Mouse (Mus musculus) liver, embryonic 12.5 days (tissue): ENCODE data around the gene Pik3r1. TPM values are rescaled to one million over a fixed set of nuclear protein-coding genes. Genes with fewer than 3 reads are reported as not detected.

ENCODE experiments used
- ATAC-seq: fragments of 200-750 bp; cut with Nextera tagmentation; 2 replicates; pipeline ENCODE4 v1.8.0; 2017; ENCODE audit warnings: moderate number of reproducible peaks, mild to moderate bottlenecking, moderate library complexity
- H3K27ac ChIP-seq: fragments of 300-500 bp; sonication (generic); 2 replicates; pipeline ENCODE4 v1.5.1; 2016; ENCODE audit warnings: mild to moderate bottlenecking
- H3K27me3 ChIP-seq: fragments of 300-500 bp; sonication (generic); replicated peaks from 2 replicates; pipeline ENCODE4 v1.6.1; 2016; ENCODE audit warnings: mild to moderate bottlenecking, moderate library complexity
- H3K36me3 ChIP-seq: fragments of 300-500 bp; sonication (generic); 2 replicates; pipeline ENCODE4 v1.6.1; 2016; ENCODE audit warnings: mild to moderate bottlenecking, moderate library complexity
- H3K4me1 ChIP-seq: fragments of 300-500 bp; sonication (generic); 2 replicates; pipeline ENCODE4 v1.6.1; 2016
- H3K4me2 ChIP-seq: fragments of 300-500 bp; sonication (generic); 2 replicates; pipeline ENCODE4 v1.6.1; 2016; ENCODE audit warnings: mild to moderate bottlenecking, moderate library complexity
- H3K4me3 ChIP-seq: fragments of 300-500 bp; sonication (generic); 2 replicates; pipeline ENCODE4 v1.5.1; 2016; ENCODE audit warnings: mild to moderate bottlenecking, moderate library complexity
- H3K9ac ChIP-seq: fragments of 300-500 bp; sonication (generic); 2 replicates; pipeline ENCODE4 v1.6.1; 2016; ENCODE audit warnings: mild to moderate bottlenecking, moderate library complexity
- H3K9me3 ChIP-seq: fragments of 300-500 bp; sonication (generic); replicated peaks from 2 replicates; pipeline ENCODE4 v1.6.1; 2016; ENCODE audit warnings: mild to moderate bottlenecking, moderate library complexity
- WGBS: fragments of 180-500 bp; shearing (Covaris S2); methylation state at CpG from one replicate; pipeline ENCODE4 v1.1.7; 2016; ENCODE audit not compliant: insufficient replicate concordance; 5-methylcytosine and 5-hydroxymethylcytosine counted together
- polyA plus RNA-seq: library from polyadenylated mRNA; unstranded; fragments of >200 nt; fragmentation: Nextera tagmentation; extraction: Ambion mirVana; gene quantifications from 2 replicates; pipeline ENCODE4 v1.2.1, GENCODE M21; 2016

The Pik3r1 gene
- polyA plus RNA-seq, 1 experiment from 2014 or later = 17.2 TPM

GRCm38 (mm10) chr13:101732675-101733074, 35.3 kb downstream of the Pik3r1 start:
- Histone ChIP-seq H3K4me1 (peaks cover 51% of the 10 kb centered on the region), H3K36me3 (no peaks in the 10 kb centered on the region), H3K9me3 (no peaks in the 10 kb centered on the region), H3K27me3 (no peaks in the 10 kb centered on the region), H3K9ac (no peak overlapping the region), H3K4me2 (no peak overlapping the region), H3K27ac (no peak overlapping the region), H3K4me3 (no peak overlapping the region)
- WGBS = 53% methylated on average over 10 of the region's 10 CpGs
- no peak for ATAC-seq

- no peak for ATAC-seq
- Histone ChIP-seq H3K4me3 (no peak overlapping the region), H3K27ac (no peak overlapping the region), H3K4me2 (no peak overlapping the region), H3K27me3 (no peaks in the 10 kb centered on the region), H3K9me3 (no peaks in the 10 kb centered on the region), H3K36me3 (no peaks in the 10 kb centered on the region), H3K9ac (no peak overlapping the region), H3K4me1 (peaks cover 47% of the 10 kb centered on the region)
- 65% methylated on average over 7 of the region's 7 CpGs for WGBS
Observed at GRCm38 (mm10) chr13:101731777-101732176, 36.2 kb downstream of the Pik3r1 start.

- Histone ChIP-seq H3K27me3 (no peaks in the 10 kb centered on the region), H3K27ac (no peak overlapping the region), H3K9ac (no peak overlapping the region), H3K4me3 (no peak overlapping the region), H3K9me3 (no peaks in the 10 kb centered on the region), H3K4me1 (peaks cover 35% of the 10 kb centered on the region), H3K4me2 (no peak overlapping the region), H3K36me3 (no peaks in the 10 kb centered on the region)
- no peak for ATAC-seq
- 74% methylated on average over 8 of the region's 8 CpGs for WGBS
Observed at GRCm38 (mm10) chr13:101730351-101730750, 37.7 kb downstream of the Pik3r1 start.

- Histone ChIP-seq H3K9me3 (no peaks in the 10 kb centered on the region), H3K9ac (no peak overlapping the region), H3K27me3 (no peaks in the 10 kb centered on the region), H3K27ac (no peak overlapping the region), H3K4me3 (no peak overlapping the region), H3K36me3 (no peaks in the 10 kb centered on the region), H3K4me1 (peaks cover 35% of the 10 kb centered on the region), H3K4me2 (no peak overlapping the region)
- no peak for ATAC-seq
- 69% methylated on average over 4 of the region's 4 CpGs for WGBS
Observed at GRCm38 (mm10) chr13:101729248-101730055, 38.6 kb downstream of the Pik3r1 start.

GRCm38 (mm10) chr13:101728816-101729215, 39.2 kb downstream of the Pik3r1 start:
- H3K9ac ChIP-seq = no peak overlapping the region
- no peak overlapping the region for H3K27ac ChIP-seq
- no peaks in the 10 kb centered on the region for H3K36me3 ChIP-seq
- no peaks in the 10 kb centered on the region for H3K27me3 ChIP-seq
- WGBS = 71% methylated on average over 7 of the region's 7 CpGs
- peaks cover 35% of the 10 kb centered on the region for H3K4me1 ChIP-seq
- H3K4me3 ChIP-seq = no peak overlapping the region
- no peak overlapping the region for H3K4me2 ChIP-seq
- ATAC-seq = no peak
- no peaks in the 10 kb centered on the region for H3K9me3 ChIP-seq

GRCm38 (mm10) chr13:101728300-101728699, 39.7 kb downstream of the Pik3r1 start:
- Histone ChIP-seq H3K4me2 (no peak overlapping the region), H3K9ac (no peak overlapping the region)
- ATAC-seq = no peak

GRCm38 (mm10) chr13:101727837-101728236, 40.2 kb downstream of the Pik3r1 start:
- no peak overlapping the region for H3K4me3 ChIP-seq
- no peaks in the 10 kb centered on the region for H3K27me3 ChIP-seq
- no peak for ATAC-seq
- WGBS = 71% methylated on average over 5 of the region's 5 CpGs
- no peak overlapping the region for H3K27ac ChIP-seq
- peaks cover 31% of the 10 kb centered on the region for H3K4me1 ChIP-seq
- no peak overlapping the region for H3K4me2 ChIP-seq
- H3K9ac ChIP-seq = no peak overlapping the region
- no peaks in the 10 kb centered on the region for H3K9me3 ChIP-seq
- no peaks in the 10 kb centered on the region for H3K36me3 ChIP-seq

More at GRCm38 (mm10) chr13:101728300-101728699, 39.7 kb downstream of the Pik3r1 start:
- H3K27ac ChIP-seq = no peak overlapping the region
- no peaks in the 10 kb centered on the region for H3K27me3 ChIP-seq
- peaks cover 34% of the 10 kb centered on the region for H3K4me1 ChIP-seq
- 84% methylated on average over 3 of the region's 3 CpGs for WGBS
- H3K36me3 ChIP-seq = no peaks in the 10 kb centered on the region
- no peaks in the 10 kb centered on the region for H3K9me3 ChIP-seq
- H3K4me3 ChIP-seq = no peak overlapping the region

GRCm38 (mm10) chr13:101726922-101727321, 41.1 kb downstream of the Pik3r1 start:
- no peak overlapping the region for H3K4me2 ChIP-seq

GRCm38 (mm10) chr13:101721901-101722595, 46.0 kb downstream of the Pik3r1 start:
- H3K4me1 ChIP-seq = peaks cover 13% of the 10 kb centered on the region
- H3K4me2 ChIP-seq = no peak overlapping the region
- no peaks in the 10 kb centered on the region for H3K36me3 ChIP-seq
- WGBS = 77% methylated on average over 9 of the region's 9 CpGs
- no peak overlapping the region for H3K27ac ChIP-seq
- no peak overlapping the region for H3K4me3 ChIP-seq
- ATAC-seq = no peak
- H3K27me3 ChIP-seq = no peaks in the 10 kb centered on the region
- no peaks in the 10 kb centered on the region for H3K9me3 ChIP-seq
- no peak overlapping the region for H3K9ac ChIP-seq

More at GRCm38 (mm10) chr13:101726922-101727321, 41.1 kb downstream of the Pik3r1 start:
- WGBS = 70% methylated on average over 3 of the region's 3 CpGs
- H3K4me3 ChIP-seq = no peak overlapping the region
- H3K4me1 ChIP-seq = peaks cover 27% of the 10 kb centered on the region
- no peaks in the 10 kb centered on the region for H3K27me3 ChIP-seq
- H3K36me3 ChIP-seq = no peaks in the 10 kb centered on the region
- no peaks in the 10 kb centered on the region for H3K9me3 ChIP-seq
- H3K27ac ChIP-seq = no peak overlapping the region
- no peak for ATAC-seq
- no peak overlapping the region for H3K9ac ChIP-seq

- WGBS = 90% methylated on average over 1 of the region's 2 CpGs
- no peaks in the 10 kb centered on the region for H3K36me3 ChIP-seq
- H3K27ac ChIP-seq = no peak overlapping the region
- no peaks in the 10 kb centered on the region for H3K9me3 ChIP-seq
- H3K9ac ChIP-seq = no peak overlapping the region
- H3K27me3 ChIP-seq = no peaks in the 10 kb centered on the region
- ATAC-seq = no peak
- peaks cover 13% of the 10 kb centered on the region for H3K4me1 ChIP-seq
- H3K4me2 ChIP-seq = no peak overlapping the region
- H3K4me3 ChIP-seq = no peak overlapping the region
Observed at GRCm38 (mm10) chr13:101721154-101721553, 46.9 kb downstream of the Pik3r1 start.

- H3K36me3 ChIP-seq = no peaks in the 10 kb centered on the region
- no peak overlapping the region for H3K9ac ChIP-seq
- H3K4me1 ChIP-seq = peaks cover 13% of the 10 kb centered on the region
- H3K4me3 ChIP-seq = peak overlapping the region; percentile 37
- no peaks in the 10 kb centered on the region for H3K27me3 ChIP-seq
- no peak overlapping the region for H3K27ac ChIP-seq
- peak; percentile 65 for ATAC-seq
- WGBS = 7% methylated on average over 11 of the region's 11 CpGs
- H3K4me2 ChIP-seq = peak overlapping the region; percentile 51
- H3K9me3 ChIP-seq = no peaks in the 10 kb centered on the region
Observed at GRCm38 (mm10) chr13:101719312-101719870, 48.6 kb downstream of the Pik3r1 start.

- peaks cover 13% of the 10 kb centered on the region for H3K4me1 ChIP-seq
- ATAC-seq = no peak
- no peaks in the 10 kb centered on the region for H3K36me3 ChIP-seq
- no peaks in the 10 kb centered on the region for H3K9me3 ChIP-seq
- H3K4me2 ChIP-seq = peak overlapping the region; percentile 51
- H3K4me3 ChIP-seq = no peak overlapping the region
- WGBS = 66% methylated on average over 7 of the region's 7 CpGs
- H3K27me3 ChIP-seq = no peaks in the 10 kb centered on the region
- no peak overlapping the region for H3K27ac ChIP-seq
- no peak overlapping the region for H3K9ac ChIP-seq
Observed at GRCm38 (mm10) chr13:101718744-101719143, 49.3 kb downstream of the Pik3r1 start.
